Mouse (Mus musculus) forebrain, postnatal 0 days (tissue): ENCODE results near the gene Nedd4. TPM values are rescaled to one million over a fixed set of nuclear protein-coding genes. Genes with fewer than 3 reads are reported as not detected.

ENCODE experiments used
- ATAC-seq: fragments of 200-750 bp; cut with Nextera tagmentation; 2 replicates; pipeline ENCODE4 v1.8.0; 2017; ENCODE audit warnings: mild to moderate bottlenecking, moderate library complexity
- DNase-seq: peaks from one replicate; pipeline ENCODE4 v3.0.0-alpha.2; 2015
- H3K27ac ChIP-seq: fragments of 300-500 bp; sonication (generic); 2 replicates; pipeline ENCODE4 v1.5.1; 2014; ENCODE audit warnings: low read depth, mild to moderate bottlenecking, antibody characterized with exemption, low read length, moderate library complexity, mixed read lengths
- H3K27me3 ChIP-seq: fragments of 300-500 bp; sonication (generic); 2 replicates; pipeline ENCODE4 v1.6.1; 2014; ENCODE audit warnings: mild to moderate bottlenecking, low read length, mixed read lengths; ENCODE audit not compliant: insufficient read depth
- H3K36me3 ChIP-seq: fragments of 300-500 bp; sonication (generic); 2 replicates; pipeline ENCODE4 v1.6.1; 2014; ENCODE audit warnings: mild to moderate bottlenecking, moderate library complexity; ENCODE audit not compliant: insufficient read depth
- H3K4me1 ChIP-seq: fragments of 300-500 bp; sonication (generic); 2 replicates; pipeline ENCODE4 v1.6.1; 2014; ENCODE audit warnings: antibody characterized with exemption; ENCODE audit not compliant: insufficient read depth
- H3K4me2 ChIP-seq: fragments of 300-500 bp; sonication (generic); 2 replicates; pipeline ENCODE4 v1.6.1; 2014; ENCODE audit warnings: low read depth, mild to moderate bottlenecking, moderate library complexity
- H3K4me3 ChIP-seq: fragments of 300-500 bp; sonication (generic); 2 replicates; pipeline ENCODE4 v1.5.1; 2014; ENCODE audit warnings: low read depth, low read length, mixed read lengths
- H3K9ac ChIP-seq: fragments of 300-500 bp; sonication (generic); 2 replicates; pipeline ENCODE4 v1.6.1; 2014; ENCODE audit warnings: mild to moderate bottlenecking
- H3K9me3 ChIP-seq: fragments of 300-500 bp; sonication (generic); 2 replicates; pipeline ENCODE4 v1.6.1; 2016; ENCODE audit warnings: low read length
- CTCF ChIP-seq: sonication (generic); IDR thresholded peaks from 2 replicates; pipeline ENCODE4 v1.5.1; 2016; ENCODE audit warnings: antibody characterized with exemption, control low read depth, low read depth
- WGBS: fragments of 180-500 bp; shearing (Covaris S2); extraction: QIAGEN DNeasy Blood & Tissue Kit; methylation state at CpG from one replicate; pipeline ENCODE4 v1.1.7; 2014; 5-methylcytosine and 5-hydroxymethylcytosine counted together
- polyA plus RNA-seq: library from polyadenylated mRNA; unstranded; fragments of >200 nt; fragmentation: Nextera tagmentation; extraction: Ambion mirVana; gene quantifications from 2 replicates; pipeline ENCODE4 v1.2.1, GENCODE M21; 2015
- total RNA-seq: library from RNA; depleted of rRNA; stranded (reverse); fragments of >200 nt; gene quantifications from 2 replicates; pipeline ENCODE4 v1.2.3, GENCODE M21; 2014

Nedd4 gene
- total and polyA plus RNA-seq, 2 experiments from 2014 or later: 278 to 472 TPM

DNA sequence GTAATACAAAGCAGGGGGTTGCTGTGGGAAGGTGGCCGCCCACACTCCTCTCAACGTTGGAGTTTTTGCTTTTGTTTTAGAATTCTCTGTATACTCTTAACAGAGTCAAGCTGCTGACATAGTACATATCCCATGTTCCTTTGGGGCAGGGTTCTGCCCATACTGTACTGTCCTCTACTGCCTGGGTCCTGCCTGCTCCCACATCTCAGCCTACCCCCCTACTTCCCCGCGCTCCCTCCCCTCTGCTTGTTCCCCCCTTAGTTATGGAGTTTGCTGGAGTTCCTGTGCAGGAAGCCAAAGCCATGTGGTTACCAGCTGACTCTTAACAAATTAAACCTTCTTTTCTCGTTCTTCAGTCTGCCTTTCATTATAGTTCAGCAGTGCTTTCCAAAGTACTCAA lies 47.9 kb downstream of the Nedd4 start:
- no peak overlapping the region for H3K4me3 ChIP-seq
- peaks cover 48% of the 10 kb centered on the region for H3K36me3 ChIP-seq
- no peak overlapping the region for H3K9ac ChIP-seq
- no peak overlapping the region for H3K27ac ChIP-seq
- H3K4me2 ChIP-seq: no peak overlapping the region
- H3K27me3 ChIP-seq: no peaks in the 10 kb centered on the region
- no peaks in the 10 kb centered on the region for H3K9me3 ChIP-seq
- ATAC-seq: no peak
- no peaks in the 10 kb centered on the region for H3K4me1 ChIP-seq
- no peak for DNase-seq
- no peak for TF ChIP-seq CTCF
- 74% methylated on average over 5 of the region's 5 CpGs for WGBS

DNA sequence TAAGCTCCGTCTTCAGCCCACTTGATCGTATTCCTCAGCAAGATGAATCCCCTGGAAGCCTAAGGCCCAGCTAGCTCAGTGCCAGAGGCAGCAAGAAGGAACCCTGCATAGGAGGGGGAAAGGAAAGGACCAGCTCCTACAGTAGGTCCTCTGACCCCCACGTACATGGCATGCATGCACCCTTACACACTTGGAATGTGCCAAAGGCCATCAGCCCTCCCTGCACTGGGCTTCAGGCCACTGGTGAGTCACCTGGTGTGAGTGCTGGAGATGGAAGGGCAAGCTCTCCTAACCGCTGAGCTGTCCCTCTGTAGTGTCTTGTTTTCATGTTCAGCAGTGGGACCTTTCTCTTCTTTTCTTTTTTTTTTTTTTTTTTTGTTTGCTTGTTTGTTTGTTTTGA lies 52.8 kb downstream of the Nedd4 start:
- no peak overlapping the region for H3K27ac ChIP-seq
- no peak overlapping the region for H3K9ac ChIP-seq
- TF ChIP-seq CTCF: no peak
- no peak for DNase-seq
- ATAC-seq: no peak
- no peaks in the 10 kb centered on the region for H3K9me3 ChIP-seq
- 72% methylated on average over 4 of the region's 4 CpGs for WGBS
- H3K4me1 ChIP-seq: no peaks in the 10 kb centered on the region
- no peaks in the 10 kb centered on the region for H3K27me3 ChIP-seq
- H3K4me2 ChIP-seq: no peak overlapping the region
- H3K36me3 ChIP-seq: peaks cover 77% of the 10 kb centered on the region
- no peak overlapping the region for H3K4me3 ChIP-seq

DNA sequence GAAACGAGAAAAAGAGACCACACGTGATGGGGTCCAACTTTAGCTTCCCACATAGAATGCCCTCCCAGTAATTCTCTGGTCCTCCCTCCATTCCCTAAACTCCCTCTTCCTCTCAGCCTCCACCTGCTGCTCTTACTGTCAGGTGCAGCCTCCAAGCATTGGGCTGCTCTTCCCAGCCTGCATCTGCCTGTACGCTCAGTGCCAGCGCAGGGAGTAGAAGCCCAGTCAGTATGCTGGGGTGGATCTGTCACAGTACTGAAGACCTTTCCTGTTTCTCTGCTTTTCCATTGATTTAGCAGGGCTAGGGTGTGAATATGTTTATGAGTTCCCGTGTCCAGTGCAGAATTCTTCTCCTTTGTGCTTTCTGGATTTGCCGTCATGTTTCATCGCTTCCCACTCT lies 54.1 kb downstream of the Nedd4 start:
- H3K4me2 ChIP-seq: no peak overlapping the region
- no peaks in the 10 kb centered on the region for H3K4me1 ChIP-seq
- H3K9me3 ChIP-seq: no peaks in the 10 kb centered on the region
- DNase-seq (no peak), ATAC-seq (no peak)
- H3K4me3 ChIP-seq: no peak overlapping the region
- no peak for TF ChIP-seq CTCF
- peaks cover 77% of the 10 kb centered on the region for H3K36me3 ChIP-seq
- H3K27me3 ChIP-seq: no peaks in the 10 kb centered on the region
- H3K27ac ChIP-seq: no peak overlapping the region; the same call in 1 of the 2 replicates
- WGBS: 83% methylated on average over 7 of the region's 7 CpGs
- no peak overlapping the region for H3K9ac ChIP-seq

DNA sequence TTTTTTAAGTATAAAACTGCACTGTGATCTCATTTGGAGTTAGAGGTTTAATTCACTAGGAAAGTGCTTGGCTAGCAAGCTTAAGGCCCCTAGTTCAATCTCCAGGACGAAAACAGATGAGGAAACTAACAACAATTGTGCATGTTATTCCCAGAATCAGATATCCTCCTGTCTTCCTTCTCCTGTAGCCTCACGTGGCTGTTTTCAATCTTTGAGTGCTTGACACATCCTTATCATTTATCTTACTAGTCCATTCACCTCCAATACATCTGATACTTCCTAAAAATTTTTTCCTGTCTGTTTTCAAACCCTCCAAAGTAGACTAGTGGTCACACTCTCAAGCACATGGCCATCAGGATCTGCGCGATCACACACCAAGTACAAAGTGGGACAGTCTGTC lies 57.0 kb downstream of the Nedd4 start:
- ATAC-seq: no peak
- no peaks in the 10 kb centered on the region for H3K27me3 ChIP-seq
- no peaks in the 10 kb centered on the region for H3K9me3 ChIP-seq
- no peak for TF ChIP-seq CTCF
- H3K4me2 ChIP-seq: no peak overlapping the region
- H3K4me3 ChIP-seq: no peak overlapping the region
- WGBS: 93% methylated on average over 4 of the region's 4 CpGs
- H3K36me3 ChIP-seq: peaks cover 84% of the 10 kb centered on the region
- H3K27ac ChIP-seq: no peak overlapping the region
- H3K4me1 ChIP-seq: no peaks in the 10 kb centered on the region
- DNase-seq: no peak
- no peak overlapping the region for H3K9ac ChIP-seq

DNA sequence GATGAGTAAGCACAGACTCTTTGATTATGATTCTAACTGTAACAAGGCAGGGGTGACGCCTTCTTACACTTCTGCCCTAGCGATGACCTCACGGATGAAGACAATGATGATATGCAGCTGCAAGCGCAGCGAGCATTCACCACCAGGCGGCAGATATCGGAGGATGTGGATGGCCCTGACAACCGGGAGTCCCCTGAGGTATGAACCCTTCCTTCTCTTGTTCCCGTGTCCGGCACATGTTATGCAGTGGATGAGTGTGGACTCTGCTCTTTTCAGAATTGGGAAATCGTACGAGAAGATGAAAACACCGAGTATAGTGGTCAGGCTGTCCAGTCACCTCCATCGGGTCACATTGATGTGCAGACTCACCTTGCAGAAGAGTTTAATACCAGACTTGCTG lies 59.1 kb downstream of the Nedd4 start:
- Histone ChIP-seq H3K27me3 (no peaks in the 10 kb centered on the region), H3K36me3 (peaks cover 88% of the 10 kb centered on the region), H3K4me1 (no peaks in the 10 kb centered on the region), H3K4me2 (no peak overlapping the region), H3K4me3 (no peak overlapping the region), H3K27ac (no peak overlapping the region), H3K9ac (no peak overlapping the region), H3K9me3 (no peaks in the 10 kb centered on the region)
- TF ChIP-seq CTCF: no peak
- DNase-seq: no peak
- ATAC-seq: no peak
- WGBS: 92% methylated on average over 14 of the region's 14 CpGs

DNA sequence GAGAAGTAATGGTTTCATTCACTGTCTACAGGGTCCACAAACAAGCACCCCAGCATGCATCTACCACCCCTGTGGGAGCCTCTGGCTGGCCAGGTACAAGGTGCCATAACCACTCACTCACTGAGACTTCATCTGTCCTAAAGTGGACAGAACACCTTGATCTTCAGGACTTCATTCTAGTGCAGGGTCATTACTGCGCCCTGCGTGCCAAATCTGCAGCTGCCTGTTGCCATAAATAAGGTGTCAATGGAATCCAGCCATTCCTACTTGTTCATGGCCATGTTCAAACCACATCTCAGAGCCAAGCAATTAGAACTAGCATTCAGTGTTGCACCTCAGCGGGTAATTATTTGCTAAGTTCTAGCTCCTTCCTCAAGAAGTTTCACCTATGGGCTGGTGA lies 60.5 kb downstream of the Nedd4 start:
- 96% methylated on average over 3 of the region's 3 CpGs for WGBS
- ATAC-seq: no peak
- H3K27me3 ChIP-seq: no peaks in the 10 kb centered on the region

DNA sequence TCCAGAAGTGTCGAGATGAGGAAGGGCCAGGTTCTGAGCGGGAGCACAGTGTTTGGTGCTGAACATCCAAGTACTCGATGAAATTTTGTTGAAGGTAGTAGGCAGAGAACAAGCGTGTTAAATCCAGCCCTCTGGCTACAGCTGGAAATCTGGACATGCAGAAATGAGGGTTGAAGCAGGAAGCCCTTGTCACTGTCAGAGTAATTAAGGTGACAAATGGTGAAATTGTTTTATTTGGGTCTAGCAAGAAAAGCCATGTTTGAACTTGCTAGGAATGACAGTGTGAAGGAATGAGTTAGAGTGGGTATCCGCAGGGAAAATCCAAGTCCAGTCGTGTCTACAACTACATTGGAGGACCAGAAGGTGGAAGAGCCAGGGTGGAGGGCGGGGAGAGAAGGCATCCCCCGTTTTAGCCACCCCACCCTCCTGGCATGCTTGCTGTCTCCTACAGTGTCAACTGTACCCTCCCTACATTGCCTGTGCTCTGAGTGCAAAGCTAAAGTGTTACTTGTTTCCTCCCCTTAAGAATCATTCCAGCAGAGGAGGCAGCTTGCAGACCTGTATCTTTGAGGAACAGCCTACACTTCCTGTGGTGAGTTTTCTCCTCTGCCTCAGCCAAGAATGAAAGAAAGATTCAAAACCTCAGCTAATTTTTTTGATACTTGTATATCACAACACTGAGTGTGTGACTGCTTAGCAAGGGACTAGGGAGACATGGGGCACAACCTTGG lies 62.5 kb downstream of the Nedd4 start:
- no peaks in the 10 kb centered on the region for H3K4me1 ChIP-seq
- WGBS: 85% methylated on average over 8 of the region's 8 CpGs
- no peak for TF ChIP-seq CTCF
- no peak overlapping the region for H3K4me2 ChIP-seq
- H3K27me3 ChIP-seq: no peaks in the 10 kb centered on the region
- H3K27ac ChIP-seq: no peak overlapping the region
- H3K9ac ChIP-seq: no peak overlapping the region
- H3K4me3 ChIP-seq: no peak overlapping the region
- peaks cover 85% of the 10 kb centered on the region for H3K36me3 ChIP-seq
- H3K9me3 ChIP-seq: no peaks in the 10 kb centered on the region
- DNase-seq (no peak), ATAC-seq (no peak)

More for the DNA sequence above, 60.5 kb downstream of the Nedd4 start:
- H3K4me3 ChIP-seq: no peak overlapping the region
- no peaks in the 10 kb centered on the region for H3K4me1 ChIP-seq
- TF ChIP-seq CTCF: no peak
- H3K27ac ChIP-seq: no peak overlapping the region
- no peaks in the 10 kb centered on the region for H3K9me3 ChIP-seq
- no peak overlapping the region for H3K4me2 ChIP-seq
- no peak overlapping the region for H3K9ac ChIP-seq
- DNase-seq: no peak
- H3K36me3 ChIP-seq: peaks cover 90% of the 10 kb centered on the region
